Mouse (Mus musculus): ENCODE results near the gene Gnb2. TPM values are rescaled to one million over a fixed set of nuclear protein-coding genes. Genes with fewer than 3 reads are reported as not detected.

The Gnb2 gene
- total and polyA plus RNA-seq, 3 experiments, result 255 to 571 (median 302) TPM

DNA sequence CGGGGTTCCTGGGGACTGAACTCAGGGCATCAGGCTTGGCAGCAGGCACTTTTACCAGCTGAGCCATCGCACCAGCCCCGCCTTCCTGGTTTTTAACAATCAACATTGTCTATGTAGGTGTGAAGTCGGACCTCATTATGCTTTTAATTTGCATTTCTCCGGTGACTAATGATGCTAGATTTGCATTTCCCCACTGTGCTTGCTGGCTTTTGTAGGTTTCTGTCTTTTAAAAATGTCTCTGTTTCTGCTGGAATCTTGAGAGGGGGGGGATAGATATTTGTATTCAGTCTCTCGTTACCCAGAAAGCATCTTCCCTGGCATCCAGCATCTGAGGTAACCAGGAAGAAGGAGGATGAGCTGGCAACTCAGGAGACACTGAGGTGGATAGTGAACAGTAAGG is 28.2 kb upstream of the Gnb2 start:
- Histone ChIP-seq H3K4me3 (ENCODE audit: low read depth, low read length) (no peak overlapping the region), H3K9me3 (replicated peaks) (no peaks in the 10 kb centered on the region), H3K36me3 (replicated peaks) (no peaks in the 10 kb centered on the region), H3K27me3 (ENCODE audit: insufficient read depth, low read length) (peaks cover 44% of the 10 kb centered on the region), H3K4me1 (ENCODE audit: insufficient read depth, low read depth, low read length) (peaks cover 3% of the 10 kb centered on the region)
- DNase-seq (ENCODE audit: low spot score) (no peak), ATAC-seq (ENCODE audit: extremely low read depth, insufficient number of reproducible peaks, low FRiP score, poor library complexity, severe bottlenecking) (no peak)
- TF ChIP-seq POLR2AphosphoS5 (IDR thresholded peaks at IDR 0.05; ENCODE audit: insufficient replicate concordance, low read depth, low read length) (no peak), GATA2 (IDR thresholded peaks at IDR 0.05; ENCODE audit: borderline replicate concordance, low read depth, low read length) (no peak), GATA1 (IDR thresholded peaks at IDR 0.05; ENCODE audit: borderline replicate concordance, low read length) (no peak), CTCF (IDR thresholded peaks at IDR 0.05; ENCODE audit: low read depth, low read length) (no peak), TAL1 (conservative IDR thresholded peaks at IDR 0.05; ENCODE audit: low read depth, low read length) (no peak)

DNA sequence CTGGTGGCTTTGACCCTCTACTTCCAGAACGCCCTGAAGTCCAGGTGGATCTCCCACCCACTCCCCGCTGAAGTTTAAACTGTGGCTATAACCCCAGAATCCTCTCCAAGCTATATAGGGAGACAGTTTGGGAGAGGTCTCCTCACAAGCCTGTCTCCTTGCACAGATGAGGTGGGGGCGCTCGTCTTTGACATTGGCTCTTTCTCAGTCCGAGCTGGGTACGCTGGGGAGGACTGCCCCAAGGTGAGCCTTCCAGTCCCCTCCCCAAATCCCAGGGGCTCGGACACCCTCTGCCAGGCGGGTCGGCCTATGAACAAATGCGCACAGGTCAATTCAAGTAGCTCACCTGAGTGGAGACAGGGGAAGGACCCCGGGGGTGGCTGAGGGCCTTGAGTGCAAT is 20.6 kb upstream of the Gnb2 start:
- no peak for DNase-seq (ENCODE audit: low spot score)
- Histone ChIP-seq H3K4me3 (ENCODE audit: low read depth, low read length) (no peak overlapping the region), H3K27me3 (ENCODE audit: insufficient read depth, low read length) (peaks cover 57% of the 10 kb centered on the region), H3K36me3 (replicated peaks) (no peaks in the 10 kb centered on the region), H3K4me1 (ENCODE audit: insufficient read depth, low read depth, low read length) (peaks cover 9% of the 10 kb centered on the region), H3K9me3 (replicated peaks) (peaks cover 3% of the 10 kb centered on the region)
- TF ChIP-seq GATA1 (IDR thresholded peaks at IDR 0.05; ENCODE audit: borderline replicate concordance, low read length) (no peak), GATA2 (IDR thresholded peaks at IDR 0.05; ENCODE audit: borderline replicate concordance, low read depth, low read length) (no peak), POLR2AphosphoS5 (IDR thresholded peaks at IDR 0.05; ENCODE audit: insufficient replicate concordance, low read depth, low read length) (no peak), TAL1 (conservative IDR thresholded peaks at IDR 0.05; ENCODE audit: low read depth, low read length) (no peak), CTCF (IDR thresholded peaks at IDR 0.05; ENCODE audit: low read depth, low read length) (no peak)
- ATAC-seq (ENCODE audit: extremely low read depth, insufficient number of reproducible peaks, low FRiP score, poor library complexity, severe bottlenecking), result no peak

GRCm38 (mm10) chr5:137553411-137553837 is 20.1 kb upstream of the Gnb2 start, which contains the start of gene Actl6b:
Actl6b (plus strand) TSS chr5:137553517.
- Histone ChIP-seq H3K36me3 (replicated peaks) (no peaks in the 10 kb centered on the region), H3K4me3 (ENCODE audit: low read depth, low read length) (peak within 1 kb of the TSS; percentile 48; the same call in 1 of the 2 replicates), H3K27me3 (ENCODE audit: insufficient read depth, low read length) (peaks cover 56% of the 10 kb centered on the region), H3K9me3 (replicated peaks) (peaks cover 3% of the 10 kb centered on the region), H3K4me1 (ENCODE audit: insufficient read depth, low read depth, low read length) (peaks cover 9% of the 10 kb centered on the region)
- no peak for TF ChIP-seq CTCF (IDR thresholded peaks at IDR 0.05; ENCODE audit: low read depth, low read length)
- TF ChIP-seq GATA1 (IDR thresholded peaks at IDR 0.05; ENCODE audit: borderline replicate concordance, low read length), result no peak
- TF ChIP-seq TAL1 (conservative IDR thresholded peaks at IDR 0.05; ENCODE audit: low read depth, low read length), result no peak
- TF ChIP-seq POLR2AphosphoS5 (IDR thresholded peaks at IDR 0.05; ENCODE audit: insufficient replicate concordance, low read depth, low read length), result no peak
- TF ChIP-seq GATA2 (IDR thresholded peaks at IDR 0.05; ENCODE audit: borderline replicate concordance, low read depth, low read length), result no peak
- ATAC-seq (ENCODE audit: extremely low read depth, insufficient number of reproducible peaks, low FRiP score, poor library complexity, severe bottlenecking), result no peak
- peak; percentile 68 for DNase-seq (ENCODE audit: low spot score)

GRCm38 (mm10) chr5:137553000-137553399 is 19.7 kb upstream of the Gnb2 start:
- Histone ChIP-seq H3K27me3 (ENCODE audit: insufficient read depth, low read length) (peaks cover 53% of the 10 kb centered on the region), H3K36me3 (replicated peaks) (no peaks in the 10 kb centered on the region), H3K9me3 (replicated peaks) (peaks cover 3% of the 10 kb centered on the region), H3K4me1 (ENCODE audit: insufficient read depth, low read depth, low read length) (peaks cover 9% of the 10 kb centered on the region), H3K4me3 (ENCODE audit: low read depth, low read length) (no peak overlapping the region; the same call in 1 of the 2 replicates)
- DNase-seq (ENCODE audit: low spot score) (no peak), ATAC-seq (ENCODE audit: extremely low read depth, insufficient number of reproducible peaks, low FRiP score, poor library complexity, severe bottlenecking) (no peak)
- TF ChIP-seq GATA1 (IDR thresholded peaks at IDR 0.05; ENCODE audit: borderline replicate concordance, low read length), result no peak
- no peak for TF ChIP-seq TAL1 (conservative IDR thresholded peaks at IDR 0.05; ENCODE audit: low read depth, low read length)
- no peak for TF ChIP-seq CTCF (IDR thresholded peaks at IDR 0.05; ENCODE audit: low read depth, low read length)

GRCm38 (mm10) chr5:137551119-137551518 is 17.8 kb upstream of the Gnb2 start:
- DNase-seq (ENCODE audit: low spot score), result no peak

GRCm38 (mm10) chr5:137549840-137550239 is 16.5 kb upstream of the Gnb2 start:
- Histone ChIP-seq H3K36me3 (replicated peaks) (no peaks in the 10 kb centered on the region), H3K4me3 (ENCODE audit: low read depth, low read length) (no peak overlapping the region), H3K27me3 (ENCODE audit: insufficient read depth, low read length) (peaks cover 50% of the 10 kb centered on the region), H3K9me3 (replicated peaks) (no peaks in the 10 kb centered on the region), H3K4me1 (ENCODE audit: insufficient read depth, low read depth, low read length) (peaks cover 9% of the 10 kb centered on the region)
- DNase-seq (ENCODE audit: low spot score) (no peak), ATAC-seq (ENCODE audit: extremely low read depth, insufficient number of reproducible peaks, low FRiP score, poor library complexity, severe bottlenecking) (no peak)
- TF ChIP-seq TAL1 (conservative IDR thresholded peaks at IDR 0.05; ENCODE audit: low read depth, low read length) (no peak), POLR2AphosphoS5 (IDR thresholded peaks at IDR 0.05; ENCODE audit: insufficient replicate concordance, low read depth, low read length) (no peak), CTCF (IDR thresholded peaks at IDR 0.05; ENCODE audit: low read depth, low read length) (no peak), GATA1 (IDR thresholded peaks at IDR 0.05; ENCODE audit: borderline replicate concordance, low read length) (no peak), GATA2 (IDR thresholded peaks at IDR 0.05; ENCODE audit: borderline replicate concordance, low read depth, low read length) (no peak)

More at GRCm38 (mm10) chr5:137551119-137551518, 17.8 kb upstream of the Gnb2 start:
- TF ChIP-seq POLR2AphosphoS5 (IDR thresholded peaks at IDR 0.05; ENCODE audit: insufficient replicate concordance, low read depth, low read length) (no peak), GATA1 (IDR thresholded peaks at IDR 0.05; ENCODE audit: borderline replicate concordance, low read length) (no peak), GATA2 (IDR thresholded peaks at IDR 0.05; ENCODE audit: borderline replicate concordance, low read depth, low read length) (no peak), CTCF (IDR thresholded peaks at IDR 0.05; ENCODE audit: low read depth, low read length) (no peak), TAL1 (conservative IDR thresholded peaks at IDR 0.05; ENCODE audit: low read depth, low read length) (no peak)
- Histone ChIP-seq H3K4me3 (ENCODE audit: low read depth, low read length) (no peak overlapping the region), H3K27me3 (ENCODE audit: insufficient read depth, low read length) (peaks cover 51% of the 10 kb centered on the region), H3K4me1 (ENCODE audit: insufficient read depth, low read depth, low read length) (peaks cover 9% of the 10 kb centered on the region), H3K9me3 (replicated peaks) (peaks cover 3% of the 10 kb centered on the region), H3K36me3 (replicated peaks) (no peaks in the 10 kb centered on the region)
- ATAC-seq (ENCODE audit: extremely low read depth, insufficient number of reproducible peaks, low FRiP score, poor library complexity, severe bottlenecking), result no peak

Measured in G1E (cell line).